7 mouse cellular contexts compared by ENCODE assay signal in the genomic region with DNA sequence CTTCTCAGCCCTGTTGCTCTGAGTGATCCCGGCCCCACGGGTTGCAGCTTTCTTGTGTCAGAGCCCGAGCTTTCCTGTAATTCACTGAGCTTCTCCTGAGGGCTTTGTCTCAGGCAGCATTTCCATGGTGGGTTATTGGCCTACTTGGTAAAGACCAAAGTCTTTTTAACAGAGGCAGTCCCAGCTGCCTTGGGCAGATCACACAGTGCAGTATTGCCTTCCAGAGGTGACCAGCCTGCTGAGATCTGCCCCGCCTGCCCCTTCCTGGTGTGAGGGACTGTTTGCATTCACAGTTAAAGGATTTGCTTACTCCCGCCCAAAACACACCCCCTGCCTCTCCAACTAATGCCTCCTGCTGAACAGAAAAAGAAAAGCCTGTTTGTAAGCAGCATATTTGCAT. TPM values are rescaled to one million over a fixed set of nuclear protein-coding genes. Genes with fewer than 3 reads are reported as not detected.
DNase-seq lines count a peak whose midpoint lies in the region; ATAC-seq lines count a peak whose summit lies in the region.

No protein-coding gene starts in this region.

- no peak overlapping the region for H3K4me3 ChIP-seq in embryonic facial prominence, embryonic 11.5 days (ENCODE audit: low read depth, low read length)

- peaks cover 7% of the 10 kb centered on the region; the same call in 1 of the 2 replicates for H3K4me1 ChIP-seq in embryonic facial prominence, embryonic 11.5 days (ENCODE audit: control insufficient read depth, insufficient read depth, low read length)

- H3K9me3 ChIP-seq in embryonic facial prominence, embryonic 11.5 days (replicated peaks; ENCODE audit: control insufficient read depth, low read length): no peaks in the 10 kb centered on the region

- WGBS in embryonic facial prominence, embryonic 11.5 days: 6% methylated on average over 5 of the region's 5 CpGs

- H3K36me3 ChIP-seq in embryonic facial prominence, embryonic 11.5 days (replicated peaks; ENCODE audit: control insufficient read depth, insufficient read depth, low read depth, low read length): no peaks in the 10 kb centered on the region

- no peak overlapping the region for H3K9ac ChIP-seq in embryonic facial prominence, embryonic 11.5 days (replicated peaks; ENCODE audit: low read length)

- no peak for ATAC-seq in embryonic facial prominence, embryonic 11.5 days (replicated peaks; ENCODE audit: insufficient number of reproducible peaks, low FRiP score, low TSS enrichment, low read depth)
- ATAC-seq in granulocyte monocyte progenitor cell, adult 5-6 weeks (replicated peaks; ENCODE audit: poor library complexity, severe bottlenecking): no peak

- H3K27me3 ChIP-seq in embryonic facial prominence, embryonic 11.5 days (ENCODE audit: control insufficient read depth, insufficient read depth, low read length): no peaks in the 10 kb centered on the region

- no peak overlapping the region for H3K4me2 ChIP-seq in embryonic facial prominence, embryonic 11.5 days (ENCODE audit: low read depth, low read length)

- intact Hi-C loops in gastrocnemius, postnatal 14 days (cut with DNase I; ENCODE audit: low total_unique reads): no loop called here

- DNase-seq in ZHBTc4 (ENCODE audit: low read depth, low spot score): peak; percentile 57
- peak; percentile 6 for DNase-seq in embryonic facial prominence, embryonic 11.5 days (ENCODE audit: low spot score)
- DNase-seq in kidney, adult 11 months: peak; percentile 51
- DNase-seq in lung, postnatal 36 days: peak; percentile 68
- no peak for DNase-seq in gastrocnemius, postnatal 14 days
- DNase-seq in gastrocnemius, adult 18-20 months (ENCODE audit: low spot score): no peak

- peak overlapping the region; percentile 38; the same call in 1 of the 2 replicates for H3K27ac ChIP-seq in embryonic facial prominence, embryonic 11.5 days (replicated peaks; ENCODE audit: low read depth, low read length)

RNA-seq across cellular contexts. Expression of gene Trak1, which starts 51.2 kb away (rescaled TPM):
- 8.8 and 10.1 TPM in 2 replicates for polyA plus RNA-seq in embryonic facial prominence, embryonic 11.5 days (2014; fragmentation: Nextera tagmentation; extraction: Ambion mirVana)
- total RNA-seq in gastrocnemius, postnatal 14 days (2021): 100 to 1,000 TPM; 167 to 178 TPM
- 100 to 1,000 TPM; 172 to 191 TPM for total RNA-seq in gastrocnemius, adult 18-20 months (2021)
- 29.7 and 42.5 TPM in 2 replicates for total RNA-seq in granulocyte monocyte progenitor cell, adult 5-6 weeks (2014; fragmentation: Nextera tagmentation)
- 15.9 and 25.3 TPM in 2 replicates for total RNA-seq in granulocyte monocyte progenitor cell, adult 5-6 weeks (2017)

Comparison
In these comparisons a context has a peak if more than half of its experiments do, and no peak if none do; other contexts are left out.
1. DNase-seq: peak in ZHBTc4 (single experiment), embryonic facial prominence, embryonic 11.5 days (single experiment), kidney, adult 11 months (single experiment) and lung, postnatal 36 days (single experiment); none in gastrocnemius, postnatal 14 days (single experiment) and gastrocnemius, adult 18-20 months (single experiment).